Mouse (Mus musculus) G1E (cell line): Measurements from ENCODE around the gene Ldb3.

Experiments used
- CTCF ChIP-seq: IDR thresholded peaks from 2 replicates; pipeline ENCODE4 v1.5.1; 2012; ENCODE audit warnings: low read depth, low read length, inconsistent platforms, mixed read lengths
- GATA1 ChIP-seq: IDR thresholded peaks from 2 replicates; pipeline ENCODE4 v1.6.1; 2012; ENCODE audit warnings: borderline replicate concordance, low read length, inconsistent platforms, mixed read lengths
- GATA2 ChIP-seq: IDR thresholded peaks from 2 replicates; pipeline ENCODE4 v1.6.1; 2012; ENCODE audit warnings: low read depth, low read length, inconsistent platforms, borderline replicate concordance
- POLR2AphosphoS5 ChIP-seq: IDR thresholded peaks from 2 replicates; pipeline ENCODE4 v1.6.1; 2012; ENCODE audit warnings: low read depth, low read length, inconsistent platforms; ENCODE audit not compliant: insufficient replicate concordance
- TAL1 ChIP-seq: conservative IDR thresholded peaks from 2 replicates; pipeline ENCODE4 v1.6.1; 2012; ENCODE audit warnings: low read depth, low read length, inconsistent platforms, mixed read lengths

DNA sequence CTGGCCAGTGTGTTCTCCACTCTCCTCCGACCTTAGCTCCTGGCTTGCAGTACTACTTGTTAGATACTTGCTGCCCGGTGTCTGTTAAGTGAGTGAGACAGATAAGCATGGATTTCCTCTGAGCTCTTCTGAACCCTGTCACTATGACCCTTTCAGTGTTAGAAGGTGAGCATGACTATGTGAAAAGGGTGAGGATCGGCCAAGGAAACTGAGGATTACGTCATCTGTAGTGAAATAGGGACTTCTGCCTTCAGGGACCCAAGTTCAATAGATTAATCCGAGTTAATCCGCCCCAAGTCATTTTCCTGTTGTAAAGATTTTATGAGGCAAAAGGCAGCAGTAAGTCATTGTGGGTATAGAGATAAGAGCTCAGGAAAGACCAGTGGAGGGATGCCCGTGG, 83.2 kb downstream of the Ldb3 start:
- TF ChIP-seq CTCF (no peak), GATA1 (no peak), POLR2AphosphoS5 (no peak), TAL1 (no peak), GATA2 (no peak)
